In the genomic region with DNA sequence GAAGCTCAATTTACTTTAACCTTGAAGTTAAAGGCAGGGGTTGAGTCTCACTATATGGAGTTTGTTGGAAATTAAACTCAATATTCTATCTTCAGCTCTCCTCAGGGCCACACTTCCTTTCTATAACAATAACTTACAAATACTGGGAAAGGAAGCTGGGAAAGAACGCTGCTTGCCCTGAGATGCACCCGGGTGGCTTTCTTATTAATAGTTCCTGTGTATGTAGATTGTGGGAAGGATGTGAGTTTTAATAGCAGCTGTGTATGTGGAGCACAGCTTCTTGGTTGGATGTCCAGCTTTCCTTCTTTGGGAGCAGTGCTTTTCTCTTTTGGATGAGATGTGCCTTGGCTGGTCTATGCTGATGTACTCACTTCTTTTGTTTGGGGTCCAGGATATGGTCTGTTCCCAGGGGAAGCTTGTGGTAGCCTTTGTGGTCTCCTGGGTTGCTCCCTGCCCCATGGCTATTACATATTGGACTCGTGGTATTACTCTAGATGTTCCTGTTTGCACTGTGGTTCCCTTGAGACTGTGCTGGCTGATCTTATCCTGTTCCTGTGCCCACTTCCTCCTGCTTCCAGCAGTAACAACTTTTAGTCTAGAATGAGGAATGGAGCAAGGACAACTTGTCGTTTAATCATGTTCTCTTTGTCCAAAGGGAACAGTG, we compare ENCODE assay signal across 9 mouse cellular contexts.
DNase-seq lines count a peak whose midpoint lies in the region; ATAC-seq and TF ChIP-seq lines count a peak whose summit lies in the region.
"Had no signal": no experiment of that assay in that cellular context is flagged by ENCODE, and none has a peak within 500 bp of the region (broad histone marks: within the 10 kb centered on the region; RNA-seq: fewer than 3 reads in every experiment).

No protein-coding gene starts in this region.

- no peak overlapping the region for H3K4me3 ChIP-seq in liver, adult 2 months (ENCODE audit: insufficient read depth, low read depth, low read length)
- H3K4me3 ChIP-seq in liver, embryonic 12.5 days: no peak overlapping the region
- no peak overlapping the region for H3K4me3 ChIP-seq in myocyte
- no peak overlapping the region for H3K4me3 ChIP-seq in hindbrain, embryonic 10.5 days

- TF ChIP-seq CTCF in liver, adult 2 months (IDR thresholded peaks at IDR 0.05; ENCODE audit: low read depth, low read length): no peak

- peak overlapping the region; percentile 61 for H3K27ac ChIP-seq in liver, adult 2 months (replicated peaks; ENCODE audit: insufficient read depth, low read depth, low read length)
- no peak overlapping the region for H3K27ac ChIP-seq in liver, embryonic 12.5 days
- H3K27ac ChIP-seq in hindbrain, embryonic 10.5 days: no peak overlapping the region

- no peak for TF ChIP-seq POLR2A in liver, adult 2 months (IDR thresholded peaks at IDR 0.05; ENCODE audit: extremely low read depth, insufficient read depth, low read length)
- TF ChIP-seq POLR2A in myocyte (IDR thresholded peaks at IDR 0.05; ENCODE audit: insufficient read length, low read depth): no peak

- no peak for DNase-seq in liver, adult 2 months (ENCODE audit: extremely low read depth, low read depth, low spot score)
- peak; percentile 69 for DNase-seq in gastrocnemius, postnatal 25 days
- peak; percentile 26 to 39 for DNase-seq in kidney, adult 8-10 months
- no peak for DNase-seq in layer of hippocampus, adult 9-11 months
- DNase-seq in hindbrain, embryonic 10.5 days (ENCODE audit: low spot score): no peak
- DNase-seq: forebrain, postnatal 0 days had no signal

- H3K4me2 ChIP-seq in liver, embryonic 12.5 days: no peak overlapping the region
- peak overlapping the region; percentile 74 for H3K4me2 ChIP-seq in myocyte (ENCODE audit: low read depth)

- no peak overlapping the region for H3ac ChIP-seq in myocyte (ENCODE audit: control insufficient read depth, insufficient read length)

- H3K27me3 ChIP-seq in liver, adult 2 months (ENCODE audit: control insufficient read depth, insufficient read depth, low read length): no peaks in the 10 kb centered on the region
- no peaks in the 10 kb centered on the region for H3K27me3 ChIP-seq in liver, embryonic 12.5 days (replicated peaks)
- H3K27me3 ChIP-seq in myocyte (ENCODE audit: control insufficient read depth, insufficient read depth, insufficient read length): no peaks in the 10 kb centered on the region
- no peaks in the 10 kb centered on the region for H3K27me3 ChIP-seq in hindbrain, embryonic 10.5 days (ENCODE audit: insufficient read depth, poor library complexity, severe bottlenecking)

- peaks cover 9% of the 10 kb centered on the region for H3K79me2 ChIP-seq in liver, adult 2 months (ENCODE audit: control insufficient read depth, insufficient read depth, low read length)
- no peaks in the 10 kb centered on the region for H3K79me2 ChIP-seq in myocyte (ENCODE audit: control insufficient read depth, insufficient read depth)

- H3K9me3 ChIP-seq in liver, embryonic 12.5 days (replicated peaks): no peaks in the 10 kb centered on the region
- no peaks in the 10 kb centered on the region for H3K9me3 ChIP-seq in hindbrain, embryonic 10.5 days

- peaks cover 6% of the 10 kb centered on the region for H3K36me3 ChIP-seq in liver, adult 2 months (ENCODE audit: control insufficient read depth, insufficient read depth, low read length)
- no peaks in the 10 kb centered on the region for H3K36me3 ChIP-seq in liver, embryonic 12.5 days
- H3K36me3 ChIP-seq in myocyte (ENCODE audit: control insufficient read depth, insufficient read depth): peaks cover 10% of the 10 kb centered on the region
- H3K36me3 ChIP-seq in hindbrain, embryonic 10.5 days: peaks cover 11% of the 10 kb centered on the region

- H3K4me1 ChIP-seq in liver, adult 2 months (ENCODE audit: control insufficient read depth, insufficient read depth, low read length): peaks cover 2% of the 10 kb centered on the region
- no peaks in the 10 kb centered on the region for H3K4me1 ChIP-seq in liver, embryonic 12.5 days
- no peaks in the 10 kb centered on the region for H3K4me1 ChIP-seq in hindbrain, embryonic 10.5 days (replicated peaks)

- H3K9ac ChIP-seq in liver, adult 2 months (ENCODE audit: low read depth, low read length): no peak overlapping the region
- no peak overlapping the region for H3K9ac ChIP-seq in liver, embryonic 12.5 days
- H3K9ac ChIP-seq: forebrain, postnatal 0 days had no signal

- no peak for ATAC-seq in liver, embryonic 12.5 days
- ATAC-seq in cerebellum, adult (ENCODE audit: insufficient number of reproducible peaks, low FRiP score, low TSS enrichment): no peak
- ATAC-seq: forebrain, postnatal 0 days had no signal

- whole genome bisulfite sequencing in liver, adult 2 months: 53% methylated on average over 4 of the region's 4 CpGs
- WGBS in liver, embryonic 12.5 days (ENCODE audit: insufficient replicate concordance): 23% methylated on average over 4 of the region's 4 CpGs
- 78% methylated on average over 4 of the region's 4 CpGs for WGBS in hindbrain, embryonic 10.5 days

TF ChIP-seq in myocyte, 11 proteins besides CTCF, POLR2A, EP300 and RAD21:
- TF ChIP-seq CEBPB (IDR thresholded peaks at IDR 0.05; ENCODE audit: insufficient read depth, poor library complexity, severe bottlenecking) (peak; percentile 69; the same call in 1 of the 2 replicates), SRF (IDR thresholded peaks at IDR 0.05; ENCODE audit: control insufficient read depth, insufficient read length, low read depth) (no peak)

Comparison
In these comparisons a context has a peak if more than half of its experiments do, and no peak if none do; other contexts are left out.
1. DNase-seq: peak in gastrocnemius, postnatal 25 days (single experiment) and kidney, adult 8-10 months (2 of 2); none in liver, adult 2 months (single experiment), layer of hippocampus, adult 9-11 months (single experiment) and hindbrain, embryonic 10.5 days (single experiment).